10 mouse cellular contexts compared by ENCODE assay signal in the genomic region with DNA sequence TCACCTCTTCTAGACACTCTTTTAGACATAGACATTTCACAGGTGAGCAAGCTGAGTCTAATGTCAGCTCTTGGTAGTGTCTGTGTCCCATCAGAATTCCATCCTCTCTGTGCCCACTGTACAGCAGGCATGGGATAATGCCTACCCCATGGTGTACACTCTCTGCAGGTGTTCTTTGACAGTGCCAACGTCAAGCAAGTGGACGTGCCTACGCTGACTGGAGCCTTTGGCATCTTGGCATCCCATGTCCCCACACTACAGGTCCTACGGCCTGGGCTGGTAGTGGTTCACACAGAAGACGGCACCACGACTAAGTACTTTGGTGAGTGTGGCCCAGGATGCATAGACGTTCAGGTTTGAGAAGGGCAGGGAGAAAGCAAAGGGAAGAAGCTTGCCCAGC. TPM values are rescaled to one million over a fixed set of nuclear protein-coding genes. Genes with fewer than 3 reads are reported as not detected.
DNase-seq lines count a peak whose midpoint lies in the region; ATAC-seq and TF ChIP-seq lines count a peak whose summit lies in the region.
"Had no signal": no experiment of that assay in that cellular context is flagged by ENCODE, and none has a peak within 500 bp of the region (broad histone marks: within the 10 kb centered on the region; RNA-seq: fewer than 3 reads in every experiment).

No protein-coding gene starts in this region.

- 0 out of 2 replicates have a peak, but pooled peaks cover 2% of the 10 kb centered on the region for H3K27me3 ChIP-seq in heart, embryonic 15.5 days
- H3K27me3 ChIP-seq in C2C12 (ENCODE audit: control insufficient read depth, insufficient read depth, insufficient read length) = no peaks in the 10 kb centered on the region
- no peaks in the 10 kb centered on the region for H3K27me3 ChIP-seq in hindbrain, embryonic 15.5 days
- H3K27me3 ChIP-seq: Patski had no signal

- peaks cover 32% of the 10 kb centered on the region for H3K36me3 ChIP-seq in heart, embryonic 15.5 days
- peaks cover 34% of the 10 kb centered on the region for H3K36me3 ChIP-seq in C2C12 (ENCODE audit: control insufficient read depth, insufficient read depth)
- H3K36me3 ChIP-seq in hindbrain, embryonic 15.5 days = peaks cover 16% of the 10 kb centered on the region

- peaks cover 33% of the 10 kb centered on the region for H3K79me3 ChIP-seq in C2C12 (ENCODE audit: low read depth)

- H3K4me3 ChIP-seq in heart, embryonic 15.5 days = peak overlapping the region; percentile 78; the same call in 1 of the 2 replicates
- H3K4me3 ChIP-seq in C2C12 (ENCODE audit: insufficient read depth, poor library complexity, severe bottlenecking) = no peak overlapping the region
- no peak overlapping the region for H3K4me3 ChIP-seq in hindbrain, embryonic 15.5 days

- no peak for ATAC-seq in heart, embryonic 15.5 days (replicated peaks; ENCODE audit: insufficient number of reproducible peaks, insufficient read depth, low FRiP score, low read depth)
- ATAC-seq in hindbrain, embryonic 15.5 days (ENCODE audit: low FRiP score, low read depth) = no peak
- ATAC-seq: inflammation-experienced regulatory T-cells, adult 6 months; Patski had no signal

- DNase-seq in adrenal gland, adult (ENCODE audit: inconsistent age in 2 of 2, low spot score in 1 of 2) = peak; percentile 33 to 52
- DNase-seq in adrenal gland, postnatal 25 days = no peak
- no peak for DNase-seq in heart, postnatal 25 days (ENCODE audit: low spot score)
- no peak for DNase-seq in ovary, postnatal 36 days (ENCODE audit: low spot score)
- no peak for DNase-seq in adrenal gland, adult 8-10 months

- H3ac ChIP-seq in C2C12 (ENCODE audit: control insufficient read depth, insufficient read length, low read depth) = peak overlapping the region; percentile 26

- TF ChIP-seq CTCF in C2C12 (IDR thresholded peaks at IDR 0.05; ENCODE audit: control insufficient read depth, insufficient read depth, insufficient read length) = no peak

- H3K9me3 ChIP-seq in heart, embryonic 15.5 days (replicated peaks) = no peaks in the 10 kb centered on the region
- H3K9me3 ChIP-seq in hindbrain, embryonic 15.5 days = no peaks in the 10 kb centered on the region

- peak overlapping the region; percentile 82; the same call in 1 of the 2 replicates for H3K4me2 ChIP-seq in heart, embryonic 15.5 days
- H3K4me2 ChIP-seq in hindbrain, embryonic 15.5 days = peak overlapping the region; percentile 85; the same call in 1 of the 2 replicates

- no peak overlapping the region for H3K27ac ChIP-seq in heart, embryonic 15.5 days
- H3K27ac ChIP-seq in hindbrain, embryonic 15.5 days (replicated peaks) = no peak overlapping the region

- peaks cover 78% of the 10 kb centered on the region for H3K4me1 ChIP-seq in heart, embryonic 15.5 days (replicated peaks)
- H3K4me1 ChIP-seq in hindbrain, embryonic 15.5 days (replicated peaks) = peaks cover 55% of the 10 kb centered on the region

- WGBS in heart, embryonic 15.5 days = 92% methylated on average over 7 of the region's 7 CpGs
- 87% methylated on average over 7 of the region's 7 CpGs for WGBS in hindbrain, embryonic 15.5 days

- intact Hi-C loops in heart, postnatal 25 days (cut with DNase I) = loop anchor here (2.0 to 10.0 kb wide), 2 partner anchors 27 to 289 kb away; partner anchors contain the start of gene Ptbp1

- peaks cover 51% of the 10 kb centered on the region for H3K79me2 ChIP-seq in C2C12 (ENCODE audit: control insufficient read depth, insufficient read depth)

- no peak overlapping the region for H3K9ac ChIP-seq in heart, embryonic 15.5 days
- H3K9ac ChIP-seq in hindbrain, embryonic 15.5 days = no peak overlapping the region

TF ChIP-seq in C2C12, 6 proteins besides CTCF, POLR2A, EP300 and RAD21:
- TF ChIP-seq MAX (IDR thresholded peaks at IDR 0.05) (no peak), MYOG (IDR thresholded peaks at IDR 0.05; ENCODE audit: control insufficient read depth, extremely low read depth, insufficient read length) (no peak), USF1 (IDR thresholded peaks at IDR 0.05; ENCODE audit: low read depth) (no peak), FOSL1 (IDR thresholded peaks at IDR 0.05; ENCODE audit: insufficient read depth, low read length, poor library complexity, severe bottlenecking) (no peak), MYOD1 (IDR thresholded peaks at IDR 0.05; ENCODE audit: control insufficient read depth, insufficient read length, low read depth) (no peak), CEBPB (IDR thresholded peaks at IDR 0.05; ENCODE audit: low read depth) (no peak)

RNA-seq across cellular contexts. Expression of gene Cbarp, which starts 3.0 kb away (rescaled TPM):
- total RNA-seq in adrenal gland, postnatal 25 days (2021) = 45.4 and 67.9 TPM in 2 replicates
- polyA plus RNA-seq in heart, embryonic 15.5 days (2015; fragmentation: Nextera tagmentation; extraction: Ambion mirVana) = 1.7 and 2.9 TPM in 2 replicates
- 1 to 10 TPM; 2.4 to 3.1 TPM for total RNA-seq in heart, postnatal 25 days (2021)
- polyA plus RNA-seq in C2C12 (2012; fragmentation: generic; extraction: Trizol) = 12.1 TPM
- polyA plus RNA-seq in hindbrain, embryonic 15.5 days (2015; fragmentation: Nextera tagmentation; extraction: Ambion mirVana) = 61.4 and 71.3 TPM in 2 replicates
- total RNA-seq in adrenal gland, adult 8-10 months (2022) = 10 to 100 TPM; 58.4 to 92.4 (median 81.9) TPM

RNA-seq across cellular contexts. Expression of gene Midn, which starts 4.4 kb away (rescaled TPM):
- 74.1 and 97.4 TPM in 2 replicates for total RNA-seq in adrenal gland, postnatal 25 days (2021)
- 11.6 and 16.8 TPM in 2 replicates for polyA plus RNA-seq in heart, embryonic 15.5 days (2015; fragmentation: Nextera tagmentation; extraction: Ambion mirVana)
- 100 to 1,000 TPM in 1 of 2 experiments, 10 to 100 TPM in 1; 92.1 to 120 TPM for total RNA-seq in heart, postnatal 25 days (2021)
- polyA plus RNA-seq in C2C12 (2012; fragmentation: generic; extraction: Trizol) = 77.5 TPM
- 22.6 and 26.0 TPM in 2 replicates for polyA plus RNA-seq in hindbrain, embryonic 15.5 days (2015; fragmentation: Nextera tagmentation; extraction: Ambion mirVana)
- total RNA-seq in adrenal gland, adult 8-10 months (2022) = 100 to 1,000 TPM in 1 of 4 experiments, 10 to 100 TPM in 3; 56.4 to 145 (median 90.1) TPM

RNA-seq across cellular contexts. Expression of gene Atp5d, which starts 5.2 kb away (rescaled TPM):
- 460 and 592 TPM in 2 replicates for total RNA-seq in adrenal gland, postnatal 25 days (2021)
- polyA plus RNA-seq in heart, embryonic 15.5 days (2015; fragmentation: Nextera tagmentation; extraction: Ambion mirVana) = 861 and 962 TPM in 2 replicates
- total RNA-seq in heart, postnatal 25 days (2021) = 1,000 to 10,000 TPM; 1,252 to 1,264 TPM
- polyA plus RNA-seq in C2C12 (2012; fragmentation: generic; extraction: Trizol) = 720 TPM
- polyA plus RNA-seq in hindbrain, embryonic 15.5 days (2015; fragmentation: Nextera tagmentation; extraction: Ambion mirVana) = 503 and 517 TPM in 2 replicates
- total RNA-seq in adrenal gland, adult 8-10 months (2022) = 100 to 1,000 TPM; 380 to 452 (median 425) TPM

RNA-seq across cellular contexts. Expression of gene Cirbp, which starts 22.1 kb away (rescaled TPM):
- total RNA-seq in adrenal gland, postnatal 25 days (2021) = 49.9 and 142 TPM in 2 replicates
- 86.7 and 90.2 TPM in 2 replicates for polyA plus RNA-seq in heart, embryonic 15.5 days (2015; fragmentation: Nextera tagmentation; extraction: Ambion mirVana)
- total RNA-seq in heart, postnatal 25 days (2021) = 10 to 100 TPM; 31.7 to 43.1 TPM
- polyA plus RNA-seq in C2C12 (2012; fragmentation: generic; extraction: Trizol) = 30.9 TPM
- 295 and 319 TPM in 2 replicates for polyA plus RNA-seq in hindbrain, embryonic 15.5 days (2015; fragmentation: Nextera tagmentation; extraction: Ambion mirVana)
- total RNA-seq in adrenal gland, adult 8-10 months (2022) = 100 to 1,000 TPM in 3 of 4 experiments, 10 to 100 TPM in 1; 44.2 to 234 (median 162) TPM

RNA-seq across cellular contexts. Expression of gene Stk11, which starts 28.1 kb away (rescaled TPM):
- 154 TPM in 2 replicates for total RNA-seq in adrenal gland, postnatal 25 days (2021)
- 10.0 and 14.2 TPM in 2 replicates for polyA plus RNA-seq in heart, embryonic 15.5 days (2015; fragmentation: Nextera tagmentation; extraction: Ambion mirVana)
- 100 to 1,000 TPM; 133 to 138 TPM for total RNA-seq in heart, postnatal 25 days (2021)
- 106 TPM for polyA plus RNA-seq in C2C12 (2012; fragmentation: generic; extraction: Trizol)
- 18.6 and 20.0 TPM in 2 replicates for polyA plus RNA-seq in hindbrain, embryonic 15.5 days (2015; fragmentation: Nextera tagmentation; extraction: Ambion mirVana)
- 100 to 1,000 TPM; 127 to 146 (median 143) TPM for total RNA-seq in adrenal gland, adult 8-10 months (2022)

Comparison
In these comparisons a context has a peak if more than half of its experiments do, and no peak if none do; other contexts are left out.
1. DNase-seq: peak in adrenal gland, adult (2 of 2); none in adrenal gland, postnatal 25 days (single experiment), heart, postnatal 25 days (single experiment), ovary, postnatal 36 days (single experiment) and adrenal gland, adult 8-10 months (single experiment).
2. RNA of gene Cbarp, which starts 3.0 kb away (total RNA-seq): 58.4 to 92.4 TPM in adrenal gland, adult 8-10 months and 45.4 to 67.9 TPM in adrenal gland, postnatal 25 days; 2.4 to 3.1 TPM in heart, postnatal 25 days; every median in the first group is over 10 times any median in the second.